Mouse (Mus musculus): ENCODE measurements around the gene E330034G19Rik. TPM values are rescaled to one million over a fixed set of nuclear protein-coding genes. Genes with fewer than 3 reads are reported as not detected.
"Not testable (repeated sequence)": the region's sequence is repeated elsewhere in the genome, so short reads cannot be mapped to it uniquely, and the experiment has no call there.

The E330034G19Rik gene
- total RNA-seq (2021) = not detected in 2 replicates
- long read RNA-seq, experiment 1 = 0 reads
- long read RNA-seq, experiment 2 = 0 reads

GRCm38 (mm10) chr14:24292914-24293313 is at the start of gene E330034G19Rik:
TSS of gene E330034G19Rik (plus strand) at chr14:24293214.
- DNase-seq = no peak

DNA sequence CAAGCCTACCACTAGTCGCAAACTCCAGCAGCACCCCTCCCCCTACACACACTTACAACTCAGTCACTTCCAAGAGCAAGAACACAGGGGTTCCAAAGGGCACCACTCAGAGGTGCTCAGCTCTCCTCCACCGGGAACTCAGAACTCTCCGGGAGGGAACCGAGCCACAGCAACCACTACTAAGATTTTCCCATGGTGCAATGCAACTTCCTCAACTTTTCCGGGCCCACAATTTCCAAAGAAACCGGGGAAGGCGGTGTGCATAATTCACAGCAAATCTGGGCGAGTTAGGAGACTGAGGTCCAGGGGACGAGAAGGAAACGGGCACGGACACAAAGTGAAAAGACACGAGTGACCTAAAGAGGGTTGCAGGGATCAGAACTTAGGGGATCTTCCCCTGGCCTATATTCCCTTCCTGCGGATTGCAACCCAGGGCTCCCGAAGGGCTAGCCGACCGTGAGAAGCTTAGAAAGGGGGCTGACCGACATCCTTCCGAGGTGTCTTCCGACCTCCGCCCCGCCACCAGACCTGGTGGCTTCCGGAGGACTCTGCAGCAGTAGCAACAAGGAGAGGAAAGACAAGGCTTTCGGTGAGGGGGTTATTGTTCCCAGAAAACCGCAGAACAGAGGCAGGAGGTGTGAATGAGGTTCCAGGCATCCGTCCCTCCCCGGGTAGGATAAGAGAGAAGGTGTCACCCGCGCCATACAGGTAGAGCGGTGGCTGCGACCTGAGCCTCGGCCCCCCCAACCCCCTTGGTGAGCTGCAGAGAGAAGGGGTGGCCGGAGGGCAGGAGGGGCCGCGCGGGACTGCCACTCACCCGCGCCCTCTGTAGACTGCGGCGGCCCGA is 48.5 kb upstream of the E330034G19Rik start:
- peak; percentile 50 for DNase-seq

GRCm38 (mm10) chr14:24245177-24246081 is 47.6 kb upstream of the E330034G19Rik start, which contains the start of gene Dlg5:
TSS of gene Dlg5 (minus strand) at chr14:24245920.
- peak; percentile 82 for DNase-seq

DNA sequence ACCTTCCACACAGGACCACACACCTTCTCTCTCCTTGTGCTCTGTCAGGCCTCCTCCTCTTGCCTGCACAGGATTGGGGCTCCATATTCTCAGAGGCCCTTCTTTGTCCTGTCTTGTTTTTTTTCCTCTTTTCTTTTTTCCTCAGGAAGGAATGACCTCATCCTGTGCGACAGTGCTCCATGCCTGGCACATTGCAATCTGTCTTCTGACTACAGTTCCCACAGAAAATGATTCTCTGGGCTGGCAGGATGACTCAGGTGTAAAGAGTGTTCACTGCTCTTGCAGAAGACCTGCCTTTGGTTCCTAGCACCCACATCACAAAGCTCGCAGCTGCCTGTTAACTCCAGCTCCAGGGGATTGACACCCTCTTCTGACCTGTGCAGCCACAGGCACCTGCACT is 43.1 kb upstream of the E330034G19Rik start:
- DNase-seq = no peak

DNA sequence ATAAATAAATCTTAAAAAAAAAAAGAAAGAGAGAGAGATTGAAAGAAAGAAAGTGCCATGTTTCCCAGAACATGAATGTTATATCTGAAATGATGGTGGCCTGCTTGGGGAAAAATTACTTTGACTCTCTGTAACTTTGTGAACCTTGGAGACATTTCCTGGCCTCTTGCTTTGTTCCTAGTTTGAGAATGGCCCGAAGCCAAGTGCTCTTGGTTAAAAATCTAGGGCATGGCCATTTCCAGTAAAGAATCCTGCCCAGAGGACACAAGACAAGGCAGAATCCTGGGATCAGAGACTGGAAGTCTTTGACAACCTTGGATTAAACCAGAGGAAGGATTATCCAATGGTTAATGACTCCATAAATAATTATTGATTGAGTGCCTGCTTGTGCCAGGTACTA is 41.7 kb upstream of the E330034G19Rik start:
- DNase-seq = peak; percentile 47

DNA sequence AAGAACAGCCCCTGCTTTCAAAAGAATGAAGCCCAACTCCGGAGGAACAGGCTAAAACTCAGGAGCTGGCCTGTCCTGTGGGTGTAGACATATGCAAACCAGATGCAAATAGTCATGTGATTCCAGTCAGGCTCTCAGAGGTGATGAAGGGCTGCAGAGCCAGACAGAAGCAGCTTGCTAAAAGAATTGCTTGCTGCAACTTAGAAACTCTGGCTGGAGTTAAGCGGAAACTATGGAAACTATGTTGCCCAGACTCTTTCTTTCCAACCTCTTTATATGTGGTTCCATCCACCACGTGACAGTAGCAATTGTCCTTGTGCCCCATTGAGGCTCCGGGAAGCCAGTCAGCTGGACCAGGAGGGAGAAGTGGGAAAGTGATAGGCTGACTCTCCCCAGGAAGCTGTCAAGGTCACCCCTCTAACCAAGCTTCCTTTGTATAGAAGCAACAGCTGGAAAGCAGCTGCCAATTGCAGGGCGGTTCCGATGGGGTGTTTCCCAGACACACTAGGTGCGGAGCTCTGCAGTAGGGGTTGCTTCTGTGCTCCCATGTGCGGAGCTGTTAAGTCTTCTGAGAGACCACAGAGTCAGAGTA is 39.3 kb upstream of the E330034G19Rik start:
- DNase-seq = peak; percentile 50

DNA sequence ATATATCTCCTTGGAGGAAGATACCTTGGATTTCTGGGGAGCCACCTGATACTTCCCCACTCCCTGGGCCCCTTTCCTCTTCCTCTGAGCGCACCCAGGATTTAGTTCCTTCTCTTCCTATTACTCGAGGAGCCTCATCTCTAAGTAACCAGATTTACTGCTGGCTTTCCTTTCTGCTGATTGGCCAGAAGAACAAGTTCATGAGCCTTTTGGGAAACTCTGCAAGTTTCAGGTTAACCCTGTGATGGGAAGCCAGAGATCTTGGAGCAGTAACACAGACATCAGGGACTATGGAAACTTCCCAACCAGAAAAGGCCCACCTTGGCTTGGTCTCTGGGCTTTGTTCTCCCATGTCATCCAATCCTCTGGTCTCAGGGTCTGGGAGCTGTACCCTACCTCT is 37.1 kb upstream of the E330034G19Rik start:
- DNase-seq = no peak

DNA sequence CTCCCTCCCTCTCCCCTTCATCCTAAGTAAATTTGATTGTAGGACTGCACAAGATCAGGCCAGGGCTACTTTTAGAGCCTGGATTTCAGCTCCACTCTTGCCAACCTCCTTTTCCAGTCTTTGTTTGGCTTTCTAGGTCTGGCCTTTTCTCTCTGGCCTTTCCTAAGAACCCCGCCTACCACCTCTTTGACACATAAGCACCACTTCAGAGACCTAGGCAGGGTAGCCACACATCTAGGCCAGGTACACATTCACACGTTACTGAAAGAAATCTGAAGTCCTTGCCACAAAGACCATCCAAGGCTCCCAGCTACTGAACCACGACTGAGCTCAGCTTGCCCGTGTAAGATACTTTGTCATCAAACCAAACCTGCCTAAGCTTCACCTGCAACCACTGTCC is 32.6 kb upstream of the E330034G19Rik start:
- DNase-seq = no peak

GRCm38 (mm10) chr14:24262382-24262781 is 30.6 kb upstream of the E330034G19Rik start:
- DNase-seq = no peak

DNA sequence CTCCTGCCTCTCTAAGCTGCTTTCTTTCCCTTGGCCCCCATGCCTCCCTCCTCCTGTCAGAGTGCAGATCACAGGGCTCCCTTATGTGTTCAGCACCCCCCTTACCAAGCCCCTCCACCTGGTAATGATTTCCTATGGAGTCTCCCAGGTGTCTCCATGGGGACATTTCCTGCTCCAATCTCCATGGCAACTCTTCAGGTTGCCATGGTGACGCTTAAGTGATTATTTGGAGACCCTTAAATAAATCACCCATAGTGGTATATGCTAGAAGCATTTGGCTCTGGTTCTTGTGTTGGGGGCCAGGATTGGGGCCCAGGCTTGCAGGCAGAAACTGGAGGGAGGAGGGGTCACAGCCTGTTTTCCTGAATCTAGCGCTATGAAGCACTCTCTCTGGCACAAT is 30.1 kb upstream of the E330034G19Rik start:
- no peak for DNase-seq

DNA sequence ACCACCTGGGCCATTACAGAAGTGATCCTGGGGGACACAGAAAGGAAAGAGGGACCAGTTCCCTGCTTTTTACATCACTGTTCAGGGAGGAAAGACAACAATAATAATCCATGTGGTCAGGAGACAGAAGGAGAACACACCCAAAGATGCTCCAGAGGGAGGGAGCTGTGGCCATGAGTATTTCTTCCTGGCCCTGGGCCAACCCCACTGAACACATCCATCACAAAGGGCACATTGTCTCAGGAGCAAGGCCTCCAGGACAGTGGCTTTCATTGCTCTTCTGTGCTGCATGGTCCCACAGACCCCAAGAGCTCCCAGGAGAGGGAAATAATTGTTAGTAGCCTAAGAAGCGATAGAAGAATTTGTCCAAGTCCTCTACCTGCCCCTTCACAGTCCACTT is 23.4 kb upstream of the E330034G19Rik start:
- DNase-seq = no peak

DNA sequence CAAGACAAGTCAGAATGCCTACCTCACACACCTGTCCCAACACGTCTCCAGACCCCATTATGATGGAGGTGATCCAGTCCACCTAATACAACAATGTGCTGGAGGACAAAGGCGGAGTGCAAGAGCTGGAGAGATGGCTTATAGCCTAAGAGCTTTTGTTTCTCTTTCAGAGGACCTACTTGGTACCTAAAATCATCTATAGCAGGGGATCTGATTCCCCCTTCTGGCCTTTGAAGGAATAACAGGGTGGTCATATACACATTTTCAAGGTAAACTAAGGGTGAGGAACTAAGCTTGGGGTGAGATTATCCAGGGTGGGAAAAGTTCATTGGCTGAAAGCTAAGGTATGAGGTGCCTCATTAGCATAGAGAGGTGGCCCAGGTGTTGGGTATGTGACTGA is 19.4 kb upstream of the E330034G19Rik start:
- DNase-seq = peak; percentile 27

- DNase-seq = no peak
These were observed 17.5 kb upstream of the E330034G19Rik start for GRCm38 (mm10) chr14:24275534-24275933.

DNA sequence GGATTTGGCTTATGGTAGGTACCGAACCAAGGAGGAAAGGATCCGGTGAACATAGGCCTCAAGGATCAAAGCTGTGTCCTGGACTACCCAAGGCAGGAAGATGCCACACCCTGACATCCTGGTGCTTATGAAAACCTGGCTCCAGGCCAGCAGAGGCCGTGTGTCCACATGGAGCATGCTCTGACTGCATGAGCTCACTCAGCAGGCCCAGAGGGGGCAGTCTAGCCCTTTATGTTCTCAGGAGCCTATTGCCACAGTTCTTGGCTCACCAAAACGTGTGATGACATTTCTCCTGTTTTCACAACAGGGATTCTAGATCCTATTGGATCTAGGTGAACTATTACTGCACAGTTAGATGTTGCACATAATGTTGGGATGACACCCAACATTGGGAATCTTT is 11.7 kb upstream of the E330034G19Rik start:
- peak; percentile 31 for DNase-seq

- DNase-seq = no peak
These were observed 10.7 kb upstream of the E330034G19Rik start for GRCm38 (mm10) chr14:24282276-24282675.

DNA sequence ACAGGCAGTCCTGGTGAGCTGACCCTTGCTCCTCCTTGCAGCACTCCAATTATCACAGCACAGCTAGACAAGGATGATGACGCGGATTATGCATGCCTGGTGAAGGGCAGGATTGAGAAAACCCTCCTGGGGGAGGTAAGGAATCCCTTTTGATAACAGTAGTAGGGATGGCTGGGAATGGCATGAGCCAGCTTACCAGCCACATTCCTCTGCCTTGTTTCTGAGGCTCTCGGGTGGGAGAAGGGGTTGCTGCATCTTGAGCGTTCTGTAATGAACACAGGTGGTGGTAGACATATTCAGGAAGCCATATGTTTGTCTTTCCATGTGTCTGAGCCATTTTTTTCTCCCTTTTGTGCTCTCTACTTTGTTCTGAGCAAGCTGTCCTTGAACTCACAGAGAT is 6.9 kb upstream of the E330034G19Rik start:
- no peak for DNase-seq

DNA sequence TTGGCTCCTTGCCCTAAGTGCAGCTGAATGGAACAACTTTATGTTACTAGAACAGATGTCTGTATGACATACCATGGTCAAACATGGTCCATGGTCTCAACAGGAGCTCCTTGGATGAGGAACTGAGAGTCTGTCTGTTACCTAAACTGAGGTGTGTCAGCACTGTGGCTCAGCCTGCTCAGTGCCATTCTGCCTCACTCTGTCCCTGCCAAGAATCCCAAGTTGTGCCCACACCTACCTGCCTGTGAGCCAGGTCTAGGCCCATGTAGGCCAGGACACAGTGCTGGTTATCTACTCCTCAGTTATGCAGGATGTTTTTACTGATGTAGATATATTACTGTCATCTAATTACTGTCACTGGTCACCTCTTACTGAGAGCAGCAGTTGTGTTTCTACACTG is 2.3 kb upstream of the E330034G19Rik start:
- DNase-seq = no peak

- no peak for DNase-seq
These were observed 617 bp downstream of the E330034G19Rik start for GRCm38 (mm10) chr14:24293631-24294030.

DNA sequence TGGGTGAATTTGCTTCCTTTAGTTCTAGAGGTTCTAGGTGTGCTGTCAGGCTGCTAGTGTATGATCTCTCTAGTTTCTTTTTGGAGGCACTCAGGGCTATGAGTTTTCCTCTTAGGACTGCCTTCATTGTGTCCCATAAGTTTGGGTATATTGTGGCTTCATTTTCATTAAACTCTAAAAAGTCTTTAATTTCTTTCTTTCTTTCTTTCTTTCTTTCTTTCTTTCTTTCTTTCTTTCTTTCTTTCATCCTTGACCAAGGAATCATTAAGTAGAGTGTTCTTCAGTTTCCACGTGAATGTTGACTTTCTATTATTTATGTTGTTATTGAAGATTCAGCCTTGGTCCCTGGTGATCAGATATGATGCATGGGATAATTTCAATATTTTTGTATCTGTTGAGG is 9.1 kb downstream of the E330034G19Rik start:
- not testable (repeated sequence) for DNase-seq

DNA sequence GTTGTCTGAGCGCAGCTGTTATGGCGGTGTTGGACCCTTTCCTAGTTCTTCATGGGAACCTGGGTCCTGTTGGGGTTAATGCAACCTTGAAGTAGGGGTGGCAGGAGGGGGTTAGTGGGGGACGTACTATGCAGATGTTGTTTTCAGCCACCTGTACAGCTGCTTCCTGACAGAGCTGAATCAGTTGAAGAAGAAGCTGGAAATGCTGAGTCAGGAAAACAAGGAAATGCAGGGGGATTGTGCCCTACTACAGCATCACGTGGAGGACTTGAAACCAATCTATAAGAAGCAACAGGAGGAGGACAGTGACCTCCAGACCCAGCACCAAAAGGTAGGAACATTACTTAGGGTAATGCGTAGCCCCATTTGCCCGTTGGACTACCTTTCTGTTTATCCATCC is 13.7 kb downstream of the E330034G19Rik start:
- no peak for DNase-seq

- DNase-seq = no peak
These were observed 14.1 kb downstream of the E330034G19Rik start for GRCm38 (mm10) chr14:24307146-24307545.

DNA sequence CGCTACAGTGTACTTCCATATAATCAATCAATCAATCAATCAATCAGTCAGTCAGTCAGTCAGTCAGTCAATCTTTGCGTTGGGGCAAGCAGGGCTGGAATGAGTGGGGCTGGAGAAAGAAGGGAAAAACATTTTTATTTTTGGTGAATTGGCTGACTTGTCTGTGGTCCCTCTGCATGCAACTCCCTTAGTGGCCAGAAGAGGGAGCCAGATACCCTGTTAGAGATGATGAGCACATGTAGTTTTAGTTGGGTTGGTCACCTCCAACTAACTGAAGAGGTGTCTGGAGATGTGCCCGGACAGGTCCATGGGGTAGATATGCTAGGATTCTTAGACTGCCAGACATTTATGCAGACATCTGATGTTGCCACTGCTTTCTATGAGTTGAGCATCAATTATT is 18.1 kb downstream of the E330034G19Rik start:
- DNase-seq = peak; percentile 80

DNA sequence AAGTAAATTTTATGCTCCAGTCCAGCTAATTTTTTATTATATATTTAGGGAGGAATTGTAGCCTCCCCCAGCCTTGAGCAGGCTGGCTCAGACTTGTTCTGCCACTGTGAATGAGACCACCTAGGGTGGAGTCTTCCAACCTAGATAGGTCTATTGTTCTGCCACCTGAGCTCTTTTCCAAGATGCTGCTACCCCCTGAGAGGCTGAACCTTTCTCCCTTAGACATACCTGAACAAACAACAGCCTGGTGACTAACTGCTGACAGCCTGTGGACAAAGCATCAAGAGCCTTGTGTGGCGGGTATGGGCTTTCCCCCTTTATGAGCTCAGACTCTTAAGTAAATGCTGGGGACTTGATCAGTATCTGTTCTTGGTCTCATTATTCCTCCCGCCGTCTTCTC is 54.0 kb downstream of the E330034G19Rik start:
- not testable (repeated sequence) for DNase-seq
